Mouse (Mus musculus) macrophage (primary cell): ENCODE results near the gene 2900026A02Rik. TPM values are rescaled to one million over a fixed set of nuclear protein-coding genes. Genes with fewer than 3 reads are reported as not detected.
"Not testable (repeated sequence)": the region's sequence is repeated elsewhere in the genome, so short reads cannot be mapped to it uniquely, and the experiment has no call there.

Experiments used
- H3K27ac ChIP-seq: fragments of 350-480 bp; formaldehyde crosslinking; 2 replicates; pipeline ENCODE4 v1.9.0; 2021
- H3K36me3 ChIP-seq: fragments of 350-480 bp; formaldehyde crosslinking; 2 replicates; pipeline ENCODE4 v1.9.0; 2021; ENCODE audit errors: inconsistent target
- H3K4me3 ChIP-seq: fragments of 350-480 bp; formaldehyde crosslinking; 2 replicates; pipeline ENCODE4 v1.9.0; 2021; ENCODE audit errors: inconsistent target
- H3K79me2 ChIP-seq: fragments of 350-480 bp; formaldehyde crosslinking; 2 replicates; pipeline ENCODE4 v1.9.0; 2021; ENCODE audit errors: inconsistent target
- WGBS: methylation state at CpG from one replicate; pipeline ENCODE4 v1.1.7; 2026; ENCODE audit warnings: inconsistent platforms; ENCODE audit not compliant: missing documents; 5-methylcytosine and 5-hydroxymethylcytosine counted together
- polyA plus RNA-seq: library from polyadenylated mRNA; stranded (reverse); fragments of 250-400 nt; gene quantifications from 3 replicates; pipeline ENCODE4 v1.2.4, GENCODE M21; 2018; ENCODE audit warnings: inconsistent platforms

2900026A02Rik gene
- polyA plus RNA-seq, 1 experiment from 2014 or later: 4.3 TPM

GRCm38 (mm10) chr5:113120741-113121590 lies 100.1 kb downstream of the 2900026A02Rik start:
- H3K4me3 ChIP-seq: no peak overlapping the region
- peak overlapping the region; percentile 60 for H3K27ac ChIP-seq
- WGBS: 77% methylated on average over 15 of the region's 15 CpGs
- no peaks in the 10 kb centered on the region for H3K36me3 ChIP-seq
- H3K79me2 ChIP-seq: peaks cover 11% of the 10 kb centered on the region; the same call in 1 of the 2 replicates

GRCm38 (mm10) chr5:113119861-113120465 lies 101.1 kb downstream of the 2900026A02Rik start:
- 13% methylated on average over 13 of the region's 13 CpGs for WGBS
- peaks cover 11% of the 10 kb centered on the region; the same call in 1 of the 2 replicates for H3K79me2 ChIP-seq
- H3K27ac ChIP-seq: peak overlapping the region; percentile 60
- no peaks in the 10 kb centered on the region for H3K36me3 ChIP-seq
- no peak overlapping the region for H3K4me3 ChIP-seq

DNA sequence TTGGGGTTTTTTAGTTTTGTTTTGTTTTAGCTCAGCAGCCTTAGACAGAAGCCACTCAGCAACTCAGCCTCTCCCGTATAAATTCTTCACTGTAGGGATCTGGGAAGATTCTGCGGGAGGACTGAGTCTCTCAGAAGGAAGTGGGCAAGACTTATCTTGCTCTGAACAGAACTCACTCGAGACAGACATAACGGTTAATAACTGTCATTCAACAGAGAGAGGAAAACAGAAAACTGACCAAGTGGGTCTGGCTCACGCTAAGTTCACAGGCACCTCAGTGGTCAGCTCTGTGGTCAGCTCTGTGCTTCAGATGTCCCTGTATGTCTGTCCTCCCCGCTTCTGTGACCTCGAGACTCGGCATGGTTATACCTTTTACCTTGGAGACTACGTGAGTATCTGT lies 101.7 kb downstream of the 2900026A02Rik start:
- H3K79me2 ChIP-seq: peaks cover 11% of the 10 kb centered on the region; the same call in 1 of the 2 replicates
- WGBS: 25% methylated on average over 9 of the region's 9 CpGs
- peak overlapping the region; percentile 60 for H3K27ac ChIP-seq
- no peak overlapping the region for H3K4me3 ChIP-seq
- H3K36me3 ChIP-seq: no peaks in the 10 kb centered on the region

- Histone ChIP-seq H3K4me3 (no peak overlapping the region), H3K36me3 (no peaks in the 10 kb centered on the region), H3K79me2 (peaks cover 11% of the 10 kb centered on the region; the same call in 1 of the 2 replicates), H3K27ac (peak overlapping the region; percentile 60)
- WGBS: 57% methylated on average over 6 of the region's 6 CpGs
These were observed 102.3 kb downstream of the 2900026A02Rik start for GRCm38 (mm10) chr5:113118695-113119094.

- H3K4me3 ChIP-seq: no peak overlapping the region
- H3K27ac ChIP-seq: no peak overlapping the region
- WGBS: 87% methylated on average over 5 of the region's 5 CpGs
- no peaks in the 10 kb centered on the region for H3K36me3 ChIP-seq
- peaks cover 11% of the 10 kb centered on the region; the same call in 1 of the 2 replicates for H3K79me2 ChIP-seq
These were observed 103.7 kb downstream of the 2900026A02Rik start for GRCm38 (mm10) chr5:113117361-113117760.

DNA sequence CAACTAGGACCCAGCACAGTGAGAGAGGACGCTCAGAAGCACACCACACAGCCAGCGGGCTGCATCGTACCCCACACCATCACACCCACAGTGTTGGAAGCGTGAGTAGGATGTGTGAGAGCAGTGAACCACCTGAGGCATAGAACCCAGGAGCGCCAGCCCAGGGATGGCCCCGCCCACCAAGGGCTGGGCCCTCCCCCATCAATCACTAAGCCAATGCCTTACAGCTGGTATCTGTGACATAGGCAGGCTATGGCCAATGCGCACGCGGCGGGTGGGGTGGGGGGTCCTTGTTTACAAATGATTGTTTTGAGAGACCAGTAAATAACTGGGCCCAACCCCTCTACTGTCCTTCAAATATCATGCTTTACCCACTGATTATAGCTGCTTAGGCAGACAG lies 105.1 kb downstream of the 2900026A02Rik start:
- H3K36me3 ChIP-seq: no peaks in the 10 kb centered on the region
- H3K4me3 ChIP-seq: no peak overlapping the region
- 95% methylated on average over 10 of the region's 10 CpGs for WGBS
- peak overlapping the region; percentile 96; the same call in 1 of the 2 replicates for H3K27ac ChIP-seq
- H3K79me2 ChIP-seq: peaks cover 11% of the 10 kb centered on the region; the same call in 1 of the 2 replicates

DNA sequence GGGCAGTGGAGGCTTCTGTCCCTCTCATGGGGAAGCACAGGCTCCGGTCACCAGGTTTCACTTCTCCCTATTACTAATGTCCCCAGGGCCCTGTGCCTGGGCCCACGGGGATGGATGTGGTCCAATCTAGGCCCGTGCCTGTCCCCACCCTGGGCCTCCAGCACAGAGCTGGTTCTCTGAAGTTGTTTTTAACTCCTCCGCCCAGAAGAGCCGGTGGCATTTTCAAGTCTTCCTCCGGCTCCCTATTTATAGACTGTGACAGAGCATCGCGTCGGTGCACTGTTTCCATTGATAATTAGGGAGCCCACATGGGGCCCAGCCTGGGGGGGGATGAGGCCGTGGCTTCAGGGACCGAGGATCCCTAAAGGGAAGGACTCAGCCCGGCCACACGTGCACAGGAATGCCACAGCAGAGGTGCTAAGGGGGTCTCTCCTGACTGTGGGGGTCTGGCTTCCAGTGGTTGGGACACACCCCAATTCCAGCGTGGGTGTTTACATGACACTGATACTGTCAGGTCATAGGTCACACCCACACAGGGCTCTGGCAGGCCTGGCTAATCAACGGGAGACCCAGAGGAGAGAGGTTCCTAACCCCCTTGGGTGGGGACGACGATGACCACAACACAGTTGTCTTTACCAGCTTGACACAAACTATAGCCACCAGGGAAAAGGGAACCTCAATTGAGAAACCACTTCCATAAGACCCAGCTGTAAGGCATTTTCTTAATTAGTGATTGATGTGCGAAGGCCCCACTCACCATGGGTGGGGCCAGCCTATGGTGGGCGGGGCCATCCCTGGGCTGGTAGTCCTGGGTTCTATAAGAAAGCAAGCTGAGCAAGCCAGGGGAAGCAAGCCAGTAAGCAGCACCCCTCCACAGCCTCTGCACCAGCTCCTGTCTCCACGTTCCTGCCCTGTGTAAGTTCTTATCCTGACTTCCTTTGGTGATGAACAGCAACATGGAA lies 106.5 kb downstream of the 2900026A02Rik start:
- 11% methylated on average over 20 of the region's 20 CpGs for WGBS
- H3K27ac ChIP-seq: peak overlapping the region; percentile 96

GRCm38 (mm10) chr5:113113120-113113519 lies 107.9 kb downstream of the 2900026A02Rik start:
- Histone ChIP-seq H3K36me3 (no peaks in the 10 kb centered on the region), H3K27ac (peak overlapping the region; percentile 96), H3K4me3 (no peak overlapping the region), H3K79me2 (peaks cover 9% of the 10 kb centered on the region; the same call in 1 of the 2 replicates)
- 34% methylated on average over 5 of the region's 5 CpGs for WGBS

More for the DNA sequence above, 106.5 kb downstream of the 2900026A02Rik start:
- Histone ChIP-seq H3K79me2 (peaks cover 11% of the 10 kb centered on the region; the same call in 1 of the 2 replicates), H3K4me3 (no peak overlapping the region), H3K36me3 (no peaks in the 10 kb centered on the region)

GRCm38 (mm10) chr5:113111336-113111735 lies 109.7 kb downstream of the 2900026A02Rik start:
- no peak overlapping the region for H3K4me3 ChIP-seq
- WGBS: 17% methylated on average over 2 of the region's 4 CpGs
- peak overlapping the region; percentile 96 for H3K27ac ChIP-seq

GRCm38 (mm10) chr5:113110929-113111328 lies 110.1 kb downstream of the 2900026A02Rik start:
- H3K79me2 ChIP-seq: no peaks in the 10 kb centered on the region; the same call in 1 of the 2 replicates
- H3K27ac ChIP-seq: peak overlapping the region; percentile 96
- WGBS: 33% methylated on average over 1 of the region's 1 CpGs
- no peaks in the 10 kb centered on the region for H3K36me3 ChIP-seq
- H3K4me3 ChIP-seq: no peak overlapping the region

More at GRCm38 (mm10) chr5:113111336-113111735, 109.7 kb downstream of the 2900026A02Rik start:
- no peaks in the 10 kb centered on the region for H3K36me3 ChIP-seq
- H3K79me2 ChIP-seq: no peaks in the 10 kb centered on the region; the same call in 1 of the 2 replicates

GRCm38 (mm10) chr5:113109651-113110050 lies 111.4 kb downstream of the 2900026A02Rik start:
- H3K36me3 ChIP-seq: not testable (repeated sequence)
- 90% methylated on average over 2 of the region's 2 CpGs for WGBS

DNA sequence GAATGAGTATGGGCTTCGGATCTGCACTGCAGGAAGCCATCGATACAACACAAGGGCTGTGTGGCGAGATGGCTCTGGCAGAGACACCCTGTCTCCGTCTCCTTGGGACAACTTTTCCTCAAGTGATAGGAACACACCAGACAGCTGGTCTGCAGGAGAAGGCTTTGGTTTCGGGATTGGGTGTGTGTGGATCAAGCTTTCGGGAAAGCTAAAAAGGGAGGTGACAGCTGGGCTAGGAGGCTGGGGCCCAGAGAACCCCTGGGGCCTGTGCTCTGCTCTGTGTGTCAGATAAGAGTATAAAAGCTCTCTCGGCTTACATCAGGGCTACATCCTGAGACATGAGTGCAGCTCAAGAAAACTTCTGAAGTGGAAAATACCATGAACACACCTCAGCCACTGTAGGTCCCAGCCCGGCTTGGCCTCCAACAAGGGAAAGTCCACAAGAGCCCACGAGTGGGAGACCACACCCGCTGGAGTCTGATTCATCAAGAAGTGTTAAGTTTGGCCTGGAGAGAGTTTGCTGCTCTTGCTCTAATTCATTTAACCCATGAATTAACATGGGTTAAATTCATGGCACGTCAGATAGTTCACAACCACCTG lies 112.8 kb downstream of the 2900026A02Rik start:
- WGBS: 93% methylated on average over 11 of the region's 11 CpGs
- H3K36me3 ChIP-seq: no peaks in the 10 kb centered on the region
- H3K4me3 ChIP-seq: no peak overlapping the region
- no peak overlapping the region for H3K27ac ChIP-seq
- H3K79me2 ChIP-seq: no peaks in the 10 kb centered on the region; the same call in 1 of the 2 replicates

More at GRCm38 (mm10) chr5:113109651-113110050, 111.4 kb downstream of the 2900026A02Rik start:
- not testable (repeated sequence) for H3K27ac ChIP-seq, H3K4me3 ChIP-seq, H3K79me2 ChIP-seq

DNA sequence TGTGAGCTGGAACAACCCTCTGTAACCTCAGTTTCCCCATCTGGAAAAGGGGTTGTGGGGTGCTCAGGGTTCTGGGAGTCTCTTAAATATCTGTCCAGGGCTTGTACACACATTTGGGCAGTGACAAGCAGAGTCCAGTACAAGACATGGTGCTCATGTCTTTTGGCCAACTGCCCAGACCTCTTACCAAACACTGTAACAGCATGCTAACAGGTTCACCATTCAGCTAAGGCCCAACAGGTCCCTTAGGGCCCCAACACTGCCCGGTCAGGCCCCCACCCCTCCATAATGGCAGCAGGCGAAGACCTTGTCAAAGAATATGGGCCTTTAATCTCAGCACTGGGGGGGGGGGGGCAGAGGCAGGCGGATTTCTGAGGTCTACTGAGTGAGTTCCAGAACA lies 113.3 kb downstream of the 2900026A02Rik start:
- WGBS: 92% methylated on average over 3 of the region's 3 CpGs
- Histone ChIP-seq H3K79me2 (no peaks in the 10 kb centered on the region; the same call in 1 of the 2 replicates), H3K27ac (no peak overlapping the region), H3K36me3 (no peaks in the 10 kb centered on the region), H3K4me3 (no peak overlapping the region)
